Mouse (Mus musculus) left cerebral cortex, adult 18-20 months (tissue): ENCODE measurements around the gene Chrna1. TPM values are rescaled to one million over a fixed set of nuclear protein-coding genes. Genes with fewer than 3 reads are reported as not detected.
A peak's percentile ranks its signal among the peaks of the same experiment; 100 is the strongest.

Experiments used
- DNase-seq, 2 experiments: peaks; one replicate each; pipeline ENCODE4 v3.0.0; 2021 to 2022; ENCODE audit warnings: low spot score in 2 of 2, mixed read lengths in 1 of 2
- total RNA-seq, 2 experiments: library from RNA; stranded (reverse); gene quantifications; 2 replicates each; pipeline ENCODE4 v1.2.3; 2021

Gene Chrna1
- total RNA-seq, 2 experiments from 2014 or later: 0.07 to 0.16 TPM

GRCm38 (mm10) chr2:73592231-73593100 lies 12.3 kb upstream of the Chrna1 start:
- peak; percentile 74 to 80 for DNase-seq

- no peak for DNase-seq
Measured at GRCm38 (mm10) chr2:73591246-73591645, 11.1 kb upstream of the Chrna1 start.

DNA sequence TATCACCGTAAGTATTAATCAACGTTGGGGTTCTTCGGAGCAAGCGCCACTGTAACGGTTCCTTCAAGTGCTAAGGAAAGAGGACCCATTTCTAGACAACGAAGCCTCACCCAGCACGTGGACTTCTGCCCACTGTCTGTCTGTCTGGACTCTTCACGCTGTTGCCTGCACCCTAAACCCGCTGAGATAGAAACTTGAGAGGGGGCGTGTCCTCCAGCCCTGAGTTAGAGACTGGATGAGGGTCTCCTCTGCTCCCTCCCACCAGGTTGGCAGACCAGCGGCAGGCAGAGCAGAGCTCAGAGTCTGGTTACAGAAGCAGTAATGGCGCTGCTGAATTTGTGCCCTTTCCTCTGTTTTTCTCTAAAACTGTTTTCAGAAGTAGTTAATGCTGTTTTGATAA lies 10.0 kb upstream of the Chrna1 start:
- DNase-seq: no peak

DNA sequence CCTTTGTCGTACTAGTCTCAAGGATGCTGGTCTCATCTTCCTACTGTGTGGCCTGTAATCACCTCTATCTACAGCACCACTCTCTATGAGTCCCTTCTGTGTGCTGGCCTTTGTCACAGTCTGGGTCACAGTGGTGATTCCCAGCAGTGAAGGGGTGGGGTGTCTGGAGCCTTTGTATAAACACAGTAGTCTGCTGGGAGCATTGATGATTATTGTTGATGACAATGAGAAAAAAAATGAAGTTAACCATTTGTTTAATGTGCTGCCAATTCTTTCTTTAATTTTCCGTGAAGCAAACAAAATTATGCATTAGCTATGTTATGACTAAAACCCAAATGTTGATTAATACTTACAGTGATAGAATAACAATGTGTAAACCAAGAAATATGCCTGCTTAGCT lies 8.8 kb upstream of the Chrna1 start:
- no peak for DNase-seq

DNA sequence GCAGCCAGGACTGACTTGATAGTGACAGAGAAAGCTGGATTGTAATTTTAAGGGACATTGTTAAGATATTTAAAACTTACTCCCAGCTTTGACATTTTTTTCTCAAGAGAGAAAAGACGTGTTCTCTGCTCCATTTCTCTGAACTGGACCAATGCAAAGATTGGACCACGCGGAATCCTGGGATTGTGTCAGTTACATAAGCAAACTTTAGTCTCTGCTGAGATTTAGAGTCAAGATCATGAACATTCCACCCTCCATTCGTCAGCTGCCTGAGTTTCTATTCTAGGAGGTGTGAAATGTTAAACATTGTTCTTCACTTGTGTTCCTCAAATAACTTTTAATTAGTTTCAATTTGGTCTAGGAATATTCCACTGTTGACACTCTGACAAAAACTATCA lies 7.0 kb upstream of the Chrna1 start:
- no peak for DNase-seq

GRCm38 (mm10) chr2:73586392-73587108 lies 6.4 kb upstream of the Chrna1 start:
- DNase-seq: no peak

DNA sequence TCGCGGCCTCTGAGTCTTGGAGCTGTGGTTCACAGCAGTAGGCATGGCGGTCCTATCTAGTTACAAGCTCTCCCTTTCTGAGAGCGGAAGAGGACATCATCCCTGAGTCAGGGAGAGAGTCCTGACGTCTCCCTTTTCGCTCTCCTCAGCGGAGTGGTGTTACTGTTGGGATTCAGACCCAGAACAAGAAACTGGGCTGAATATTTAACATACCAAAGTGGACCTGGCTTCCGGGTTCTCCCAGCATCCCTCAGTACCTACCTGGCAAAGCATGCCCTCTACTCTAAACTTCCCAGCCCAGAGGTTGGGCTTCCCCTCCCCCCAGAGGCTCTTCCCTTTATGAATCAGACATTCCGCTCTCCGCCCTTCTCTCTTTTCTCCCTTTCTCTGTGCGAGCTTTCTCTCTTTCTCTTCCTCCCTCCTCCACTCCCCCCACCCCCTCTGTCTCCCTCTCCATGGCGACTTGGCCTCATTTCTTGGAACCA lies 5.3 kb upstream of the Chrna1 start:
- peak in 1 of 2 experiments; percentile 38 for DNase-seq

- DNase-seq: peak; percentile 82 to 88
Measured at GRCm38 (mm10) chr2:73584645-73585346, 4.7 kb upstream of the Chrna1 start.

- no peak for DNase-seq
Measured at GRCm38 (mm10) chr2:73580720-73581119, 582 bp upstream of the Chrna1 start.

DNA sequence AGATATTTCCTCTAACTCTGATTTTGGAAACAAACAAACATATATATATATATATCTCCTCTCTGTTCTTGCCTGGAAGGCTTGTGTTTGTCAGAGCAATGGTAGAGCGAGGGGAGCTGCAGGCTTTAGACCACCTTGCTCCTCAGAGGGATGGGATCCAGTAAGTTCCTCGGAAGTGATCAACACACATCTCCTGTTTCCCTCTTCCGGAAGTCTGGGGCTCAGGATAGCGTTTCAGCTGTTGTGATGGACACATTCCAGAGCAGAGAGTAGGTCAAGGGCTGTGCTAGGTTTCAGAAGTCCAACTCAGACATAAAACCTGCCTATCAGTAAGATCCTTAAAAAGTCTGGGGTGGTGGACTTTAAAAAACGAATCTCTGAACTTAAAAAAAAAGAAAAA lies 970 bp downstream of the Chrna1 start:
- no peak for DNase-seq

GRCm38 (mm10) chr2:73574418-73574817 lies 5.7 kb downstream of the Chrna1 start:
- no peak for DNase-seq

GRCm38 (mm10) chr2:73573556-73573955 lies 6.6 kb downstream of the Chrna1 start:
- no peak for DNase-seq

GRCm38 (mm10) chr2:73572539-73573372 lies 7.4 kb downstream of the Chrna1 start:
- peak; percentile 87 to 91 for DNase-seq

DNA sequence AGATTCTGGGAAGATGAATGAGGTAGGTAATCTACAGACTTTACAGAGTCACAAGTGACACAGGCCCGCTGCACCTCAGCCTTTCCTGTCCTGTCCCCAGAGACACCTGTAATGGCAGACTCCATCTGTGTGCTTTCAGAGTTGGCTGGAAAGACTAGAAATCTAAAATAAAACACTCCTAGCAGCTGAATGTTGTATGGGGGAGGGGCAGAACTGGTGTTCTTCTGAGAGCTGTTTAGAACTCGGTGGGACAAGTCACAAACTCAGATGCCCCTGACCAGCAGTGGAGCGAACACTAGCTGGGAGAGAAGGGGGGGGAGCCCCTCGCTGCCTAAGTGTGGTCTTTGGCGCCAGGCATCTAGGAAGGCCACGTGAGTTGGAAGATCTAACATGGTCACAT lies 8.2 kb downstream of the Chrna1 start:
- no peak for DNase-seq

- DNase-seq: no peak
Measured at GRCm38 (mm10) chr2:73571304-73571703, 8.8 kb downstream of the Chrna1 start.

- peak; percentile 54 to 74 for DNase-seq
Measured at GRCm38 (mm10) chr2:73566989-73567605, 13.0 kb downstream of the Chrna1 start.

- no peak for DNase-seq
Measured at GRCm38 (mm10) chr2:73566162-73566561, 14.0 kb downstream of the Chrna1 start.

GRCm38 (mm10) chr2:73563690-73564089 lies 16.4 kb downstream of the Chrna1 start:
- DNase-seq: no peak

DNA sequence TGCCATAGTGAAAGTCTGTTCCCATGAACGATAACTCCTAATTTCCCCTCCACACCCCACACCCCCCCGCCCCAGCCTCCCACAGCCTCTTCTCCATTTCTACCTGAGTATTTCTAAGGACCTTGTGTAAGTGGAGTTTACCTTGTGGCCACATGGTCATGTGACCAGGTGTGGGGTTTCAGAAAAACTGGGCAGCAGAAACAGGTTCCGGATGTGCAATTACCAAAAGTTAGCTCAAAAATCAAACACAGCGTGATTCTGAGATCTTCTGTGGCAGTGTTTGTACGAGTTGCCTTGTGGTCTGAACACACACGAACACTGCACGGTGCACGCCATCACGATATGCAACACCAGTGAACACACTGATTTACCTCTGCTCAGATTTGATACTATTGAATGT lies 17.5 kb downstream of the Chrna1 start:
- no peak for DNase-seq

DNA sequence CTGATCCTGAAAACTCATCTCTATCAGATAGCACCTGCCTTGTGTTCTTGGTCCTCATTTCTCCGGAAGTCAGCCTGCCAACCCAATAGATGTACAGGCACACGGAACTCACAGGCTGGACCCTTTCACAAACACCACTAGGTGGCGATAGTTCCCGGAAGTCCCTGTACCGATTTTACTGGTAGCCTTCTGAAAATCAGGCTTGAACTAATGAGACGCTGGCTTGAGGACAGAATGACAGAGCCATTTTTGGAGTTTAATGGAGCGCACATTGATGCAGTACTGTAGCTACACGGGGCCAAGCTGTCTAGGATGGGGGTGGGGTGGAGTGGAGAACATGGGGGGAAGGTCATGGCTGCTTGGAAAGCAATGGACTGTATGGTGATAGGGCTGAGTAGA lies 18.5 kb downstream of the Chrna1 start:
- DNase-seq: peak in 1 of 2 experiments; percentile 40
